Mouse (Mus musculus): Measurements from ENCODE around the gene Tbce. TPM values are rescaled to one million over a fixed set of nuclear protein-coding genes. Genes with fewer than 3 reads are reported as not detected.
"Not testable (repeated sequence)": the region's sequence is repeated elsewhere in the genome, so short reads cannot be mapped to it uniquely, and the experiment has no call there.

The Tbce gene
- polyA plus RNA-seq, 1 experiment from 2014 or later: 60.3 TPM

DNA sequence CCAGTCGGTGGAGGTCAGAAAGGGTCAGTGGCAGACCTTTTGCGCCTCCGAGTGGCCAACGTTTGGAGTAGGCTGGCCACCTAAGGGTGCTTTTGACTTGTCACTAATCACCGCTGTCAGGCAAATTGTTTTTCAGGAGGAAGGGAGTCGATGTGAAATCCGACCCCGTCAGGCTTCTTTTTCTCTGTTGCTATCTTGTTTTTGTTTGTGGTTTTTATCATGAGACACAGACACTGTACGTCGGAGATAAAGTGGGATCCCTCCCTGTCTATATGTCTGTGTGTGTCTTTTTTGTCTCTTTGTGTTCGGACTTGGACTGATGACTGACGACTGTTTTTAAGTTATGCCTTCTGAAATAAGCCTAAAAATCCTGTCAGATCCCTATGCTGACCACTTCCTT, 18.0 kb downstream of the Tbce start:
- not testable (repeated sequence) for H3K27ac ChIP-seq; H3K27me3 ChIP-seq (ENCODE audit: insufficient read depth, poor library complexity, severe bottlenecking); H3K4me3 ChIP-seq; DNase-seq (ENCODE audit: low spot score); H3K9me3 ChIP-seq; H3K4me1 ChIP-seq (replicated peaks)
- WGBS: 84% methylated on average over 12 of the region's 12 CpGs
- H3K36me3 ChIP-seq: peaks cover 39% of the 10 kb centered on the region

DNA sequence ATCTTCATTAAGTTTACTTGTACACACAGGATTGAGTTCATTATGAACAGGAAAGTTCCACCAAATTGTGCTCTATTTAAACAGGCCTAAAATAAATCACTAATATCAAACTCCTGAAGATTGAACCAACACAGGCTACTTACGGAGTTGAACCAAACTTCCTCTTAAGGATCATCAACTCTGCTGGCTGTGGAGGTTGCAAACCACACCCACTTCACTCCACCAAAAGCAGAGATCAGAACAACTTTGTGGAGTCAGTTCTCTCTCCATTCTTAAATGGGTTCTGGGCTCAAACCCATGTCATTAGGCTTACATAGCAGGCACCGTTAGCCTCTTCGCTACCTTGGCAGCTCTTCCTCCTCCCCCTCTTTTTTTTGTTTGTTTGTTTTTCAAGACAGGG, 20.6 kb downstream of the Tbce start:
- WGBS: 94% methylated on average over 3 of the region's 3 CpGs
- H3K4me3 ChIP-seq: no peak overlapping the region
- H3K27ac ChIP-seq: no peak overlapping the region
- H3K36me3 ChIP-seq: peaks cover 44% of the 10 kb centered on the region
- no peak for DNase-seq (ENCODE audit: low spot score)
- no peaks in the 10 kb centered on the region for H3K9me3 ChIP-seq
- no peaks in the 10 kb centered on the region for H3K27me3 ChIP-seq (ENCODE audit: insufficient read depth, poor library complexity, severe bottlenecking)
- H3K4me1 ChIP-seq (replicated peaks): no peaks in the 10 kb centered on the region

DNA sequence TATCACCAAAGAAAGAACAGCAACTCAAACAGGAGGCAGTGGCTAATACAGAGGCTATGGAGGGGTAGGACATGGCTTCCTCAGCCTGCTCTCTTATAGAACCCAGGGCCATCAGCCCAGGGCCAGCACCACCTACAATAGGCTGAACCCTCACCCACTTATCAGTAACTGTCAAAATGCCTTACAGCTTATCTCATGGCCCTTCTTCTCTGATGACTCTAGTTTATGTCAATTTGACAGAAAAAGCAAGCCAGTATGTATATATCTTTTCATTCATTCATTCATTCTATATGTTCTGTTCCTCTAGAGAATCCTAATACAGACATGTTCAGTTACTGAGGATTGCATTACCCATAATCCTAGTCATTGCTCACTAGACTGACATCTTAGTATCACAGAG, 21.2 kb downstream of the Tbce start:
- Histone ChIP-seq H3K4me1 (replicated peaks) (no peaks in the 10 kb centered on the region), H3K4me3 (no peak overlapping the region), H3K27me3 (ENCODE audit: insufficient read depth, poor library complexity, severe bottlenecking) (no peaks in the 10 kb centered on the region), H3K36me3 (peaks cover 48% of the 10 kb centered on the region), H3K9me3 (no peaks in the 10 kb centered on the region), H3K27ac (no peak overlapping the region)
- no peak for DNase-seq (ENCODE audit: low spot score)

DNA sequence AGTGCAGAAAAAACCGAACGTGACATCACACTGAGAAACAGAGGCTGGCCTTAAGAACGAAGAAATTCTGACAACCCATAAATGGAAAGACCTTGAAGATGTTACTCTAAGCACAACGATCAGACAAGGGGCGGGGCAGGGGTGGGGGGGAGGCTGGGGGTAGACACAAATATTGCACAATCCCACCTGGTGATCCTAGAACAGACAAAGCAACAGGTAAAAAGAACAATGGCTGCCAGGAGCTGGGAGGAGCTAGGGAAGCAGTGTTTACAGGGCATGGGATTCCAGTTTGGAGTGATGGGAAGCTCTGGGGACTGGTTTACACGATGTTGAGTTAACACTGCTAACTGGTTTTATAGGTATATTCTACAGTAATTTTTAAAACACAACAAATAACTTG, 23.8 kb downstream of the Tbce start:
- H3K9me3 ChIP-seq: no peaks in the 10 kb centered on the region
- no peaks in the 10 kb centered on the region for H3K27me3 ChIP-seq (ENCODE audit: insufficient read depth, poor library complexity, severe bottlenecking)
- H3K27ac ChIP-seq: no peak overlapping the region
- 94% methylated on average over 6 of the region's 6 CpGs for WGBS
- no peaks in the 10 kb centered on the region for H3K4me1 ChIP-seq (replicated peaks)
- peaks cover 71% of the 10 kb centered on the region for H3K36me3 ChIP-seq
- no peak overlapping the region for H3K4me3 ChIP-seq
- DNase-seq (ENCODE audit: low spot score): no peak

DNA sequence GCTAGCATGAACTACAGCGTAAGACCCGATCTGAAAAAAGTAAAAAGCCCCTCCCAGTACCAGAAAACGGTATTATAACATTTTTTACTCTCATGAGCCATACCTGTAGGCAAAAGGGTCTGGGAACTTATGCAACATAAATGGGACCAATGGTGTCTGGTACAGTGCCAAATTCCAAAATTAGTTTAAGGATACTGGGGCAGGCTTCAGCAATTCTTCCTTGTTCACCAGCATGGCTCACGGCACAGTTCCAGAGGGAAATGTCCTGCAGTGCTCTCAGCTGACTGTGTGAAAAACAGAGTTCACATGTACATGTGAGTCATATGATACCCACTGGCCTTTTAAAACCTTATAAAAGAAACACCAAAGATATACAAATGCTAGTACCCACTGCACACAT, 24.9 kb downstream of the Tbce start:
- Histone ChIP-seq H3K4me3 (no peak overlapping the region), H3K27me3 (ENCODE audit: insufficient read depth, poor library complexity, severe bottlenecking) (no peaks in the 10 kb centered on the region), H3K36me3 (peaks cover 75% of the 10 kb centered on the region), H3K27ac (no peak overlapping the region), H3K4me1 (replicated peaks) (no peaks in the 10 kb centered on the region), H3K9me3 (no peaks in the 10 kb centered on the region)
- no peak for DNase-seq (ENCODE audit: low spot score)
- WGBS: 91% methylated on average over 4 of the region's 4 CpGs

DNA sequence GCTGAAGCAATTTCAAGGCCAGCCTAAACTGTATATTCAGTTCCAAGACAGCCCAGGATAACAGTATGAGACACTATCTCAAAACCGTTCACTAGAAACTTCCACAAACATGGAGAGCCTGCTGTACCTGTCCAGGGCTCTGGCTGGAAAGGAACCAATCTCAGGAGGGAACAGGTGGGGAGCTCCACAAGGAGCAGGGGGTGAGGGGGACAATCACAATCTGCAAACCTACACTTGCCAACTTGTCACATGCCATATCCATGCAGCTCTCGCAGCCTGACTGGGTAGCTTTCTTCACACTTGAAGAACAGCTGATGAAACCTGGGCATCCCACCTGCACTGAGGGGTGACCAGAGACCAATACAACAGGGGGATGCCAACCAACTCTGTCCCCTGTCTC, 25.4 kb downstream of the Tbce start:
- Histone ChIP-seq H3K27ac (no peak overlapping the region), H3K36me3 (peaks cover 75% of the 10 kb centered on the region), H3K27me3 (ENCODE audit: insufficient read depth, poor library complexity, severe bottlenecking) (no peaks in the 10 kb centered on the region), H3K4me3 (no peak overlapping the region), H3K4me1 (replicated peaks) (no peaks in the 10 kb centered on the region), H3K9me3 (no peaks in the 10 kb centered on the region)
- WGBS: 100% methylated on average over 2 of the region's 2 CpGs
- DNase-seq (ENCODE audit: low spot score): no peak

DNA sequence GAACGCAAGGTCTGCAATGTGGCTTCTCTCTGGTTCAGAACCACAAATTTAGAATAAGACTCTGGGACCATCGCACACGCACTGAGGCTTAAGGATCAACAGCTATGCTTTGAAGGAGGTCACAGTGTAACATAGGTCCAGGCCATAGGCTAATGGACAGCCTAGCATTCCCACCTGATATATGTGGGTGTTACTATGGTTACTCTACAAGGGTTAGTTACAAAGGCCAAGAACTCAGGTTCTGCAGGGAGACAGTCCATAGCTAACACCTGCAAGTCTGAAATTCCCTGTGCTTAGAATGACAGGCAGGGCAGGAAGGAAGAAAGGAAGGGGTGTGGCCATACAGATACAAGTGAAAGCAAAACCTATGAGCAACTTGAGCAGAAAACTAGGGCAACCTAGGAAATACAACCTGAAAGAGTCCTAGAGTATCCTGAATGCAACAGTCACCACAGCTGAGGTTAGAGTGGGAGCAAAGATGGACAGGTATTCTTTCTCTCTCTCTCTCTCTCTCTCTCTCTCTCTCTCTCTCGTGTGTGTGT, 27.9 kb downstream of the Tbce start:
- Histone ChIP-seq H3K9me3 (no peaks in the 10 kb centered on the region), H3K4me3 (no peak overlapping the region), H3K4me1 (replicated peaks) (no peaks in the 10 kb centered on the region), H3K27me3 (ENCODE audit: insufficient read depth, poor library complexity, severe bottlenecking) (no peaks in the 10 kb centered on the region), H3K36me3 (peaks cover 70% of the 10 kb centered on the region), H3K27ac (no peak overlapping the region)
- WGBS: 97% methylated on average over 4 of the region's 4 CpGs
- DNase-seq (ENCODE audit: low spot score): no peak

DNA sequence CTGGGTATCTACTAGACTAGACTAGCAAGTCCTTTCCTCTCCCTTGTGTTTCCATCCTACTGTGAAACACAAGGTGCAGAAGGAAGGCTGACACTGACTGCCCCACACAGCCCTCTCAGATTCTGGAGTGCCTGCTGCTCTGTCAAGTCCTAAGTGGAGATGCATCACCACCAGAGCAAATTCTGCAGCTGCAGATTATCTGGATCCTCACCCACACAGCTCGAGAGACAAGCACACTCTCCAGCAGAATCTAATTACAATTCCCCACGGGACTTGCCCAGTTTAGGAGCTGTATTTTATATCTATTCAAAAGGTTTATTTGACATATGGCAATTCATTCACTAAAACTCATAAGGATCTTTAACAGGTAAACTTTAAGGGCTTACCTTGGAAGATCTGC, 33.4 kb downstream of the Tbce start:
- H3K9me3 ChIP-seq: no peaks in the 10 kb centered on the region
- no peaks in the 10 kb centered on the region for H3K27me3 ChIP-seq (ENCODE audit: insufficient read depth, poor library complexity, severe bottlenecking)
- no peak for DNase-seq (ENCODE audit: low spot score)
- no peak overlapping the region for H3K27ac ChIP-seq
- WGBS: 78% methylated on average over 2 of the region's 2 CpGs
- H3K36me3 ChIP-seq: peaks cover 83% of the 10 kb centered on the region
- no peak overlapping the region for H3K4me3 ChIP-seq
- no peaks in the 10 kb centered on the region for H3K4me1 ChIP-seq (replicated peaks)

DNA sequence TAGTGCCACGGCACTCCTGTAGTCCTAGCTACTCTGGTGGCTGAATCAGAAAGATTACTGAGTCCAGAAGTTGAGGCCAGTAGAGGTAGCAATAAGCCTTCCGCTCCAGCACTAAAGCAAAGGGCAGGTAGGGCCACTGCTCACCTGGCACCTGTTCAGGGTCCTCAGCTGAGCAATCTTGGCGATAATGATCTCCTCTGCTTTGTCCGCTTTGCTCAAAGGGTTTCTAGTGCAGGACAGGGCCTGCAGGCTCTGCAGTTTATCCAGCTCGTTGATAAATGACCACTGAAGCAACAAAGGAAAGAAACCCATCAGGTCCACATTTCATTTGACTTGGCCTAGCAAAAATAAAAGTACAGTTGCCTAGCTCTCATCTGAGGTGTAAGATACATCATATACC, 34.4 kb downstream of the Tbce start:
- Histone ChIP-seq H3K27ac (no peak overlapping the region), H3K36me3 (peaks cover 89% of the 10 kb centered on the region), H3K4me1 (replicated peaks) (no peaks in the 10 kb centered on the region), H3K27me3 (ENCODE audit: insufficient read depth, poor library complexity, severe bottlenecking) (no peaks in the 10 kb centered on the region), H3K4me3 (no peak overlapping the region), H3K9me3 (no peaks in the 10 kb centered on the region)
- DNase-seq (ENCODE audit: low spot score): no peak
- 92% methylated on average over 5 of the region's 5 CpGs for WGBS

DNA sequence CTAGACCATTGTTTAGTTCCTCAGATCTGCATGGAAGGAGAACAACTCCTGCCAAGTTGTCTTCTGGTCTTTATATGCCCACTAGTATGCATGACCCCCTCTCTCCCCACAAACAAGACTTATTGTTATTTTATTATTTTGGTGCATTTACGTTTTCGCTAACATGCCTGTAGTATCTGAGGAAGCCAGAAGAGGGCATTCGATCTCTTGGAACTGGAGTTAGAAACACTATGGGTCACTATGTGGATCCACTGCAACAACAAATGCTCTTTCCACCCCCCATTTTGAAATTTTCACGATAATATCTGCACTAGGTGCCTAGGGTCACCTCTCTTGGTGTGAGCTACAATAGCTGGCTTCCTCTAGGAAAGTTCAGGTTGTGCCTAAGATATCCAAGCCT, 35.4 kb downstream of the Tbce start:
- peaks cover 90% of the 10 kb centered on the region for H3K36me3 ChIP-seq
- WGBS: 89% methylated on average over 4 of the region's 4 CpGs
- no peak overlapping the region for H3K4me3 ChIP-seq
- H3K4me1 ChIP-seq (replicated peaks): no peaks in the 10 kb centered on the region
- H3K27ac ChIP-seq: no peak overlapping the region
- no peak for DNase-seq (ENCODE audit: low spot score)
- no peaks in the 10 kb centered on the region for H3K9me3 ChIP-seq
- no peaks in the 10 kb centered on the region for H3K27me3 ChIP-seq (ENCODE audit: insufficient read depth, poor library complexity, severe bottlenecking)

DNA sequence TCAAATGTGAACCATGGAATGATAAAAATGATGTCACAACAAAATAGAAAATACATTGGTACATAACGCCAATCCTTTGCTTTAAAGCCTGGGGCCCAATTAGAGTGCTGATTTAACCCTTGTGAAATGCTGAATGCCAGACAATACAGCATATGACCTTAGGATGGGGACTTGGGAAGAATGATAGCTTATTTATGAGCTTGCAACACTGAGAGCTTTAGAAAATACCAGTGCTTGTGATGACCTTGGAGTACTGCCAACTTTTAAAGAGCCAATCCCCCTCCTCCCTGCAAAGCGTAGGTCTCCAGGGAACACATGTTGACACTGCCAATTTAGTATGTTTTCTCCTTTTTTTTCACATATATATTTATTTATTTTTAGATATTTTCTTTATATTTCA, 36.7 kb downstream of the Tbce start:
- H3K9me3 ChIP-seq: no peaks in the 10 kb centered on the region
- H3K4me1 ChIP-seq (replicated peaks): no peaks in the 10 kb centered on the region
- H3K4me3 ChIP-seq: no peak overlapping the region
- peaks cover 94% of the 10 kb centered on the region for H3K36me3 ChIP-seq
- H3K27me3 ChIP-seq (ENCODE audit: insufficient read depth, poor library complexity, severe bottlenecking): no peaks in the 10 kb centered on the region
- DNase-seq (ENCODE audit: low spot score): no peak
- 92% methylated on average over 2 of the region's 2 CpGs for WGBS
- H3K27ac ChIP-seq: no peak overlapping the region

DNA sequence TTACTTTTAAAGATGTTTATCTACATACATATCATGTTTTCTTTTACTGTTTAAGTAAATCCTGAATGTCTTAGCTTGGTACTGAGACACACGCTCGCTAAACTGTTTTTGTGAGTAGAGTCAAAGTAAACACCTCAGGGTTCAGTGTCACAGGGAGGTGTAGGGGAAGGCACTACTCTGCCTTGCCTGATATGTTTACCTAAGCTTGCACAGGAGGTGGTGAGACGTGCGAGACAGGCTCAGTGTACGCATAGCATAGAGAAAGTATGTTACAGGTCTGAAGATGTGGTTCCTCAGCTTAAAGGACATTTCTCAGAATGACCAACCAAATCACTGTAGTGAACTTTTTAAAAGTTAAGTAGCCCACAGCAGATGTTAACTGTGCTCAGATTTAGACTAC, 42.0 kb downstream of the Tbce start:
- Histone ChIP-seq H3K4me1 (replicated peaks) (no peaks in the 10 kb centered on the region), H3K36me3 (peaks cover 100% of the 10 kb centered on the region), H3K4me3 (no peak overlapping the region), H3K27ac (no peak overlapping the region), H3K27me3 (ENCODE audit: insufficient read depth, poor library complexity, severe bottlenecking) (no peaks in the 10 kb centered on the region), H3K9me3 (no peaks in the 10 kb centered on the region)
- WGBS: 92% methylated on average over 5 of the region's 5 CpGs
- no peak for DNase-seq (ENCODE audit: low spot score)

DNA sequence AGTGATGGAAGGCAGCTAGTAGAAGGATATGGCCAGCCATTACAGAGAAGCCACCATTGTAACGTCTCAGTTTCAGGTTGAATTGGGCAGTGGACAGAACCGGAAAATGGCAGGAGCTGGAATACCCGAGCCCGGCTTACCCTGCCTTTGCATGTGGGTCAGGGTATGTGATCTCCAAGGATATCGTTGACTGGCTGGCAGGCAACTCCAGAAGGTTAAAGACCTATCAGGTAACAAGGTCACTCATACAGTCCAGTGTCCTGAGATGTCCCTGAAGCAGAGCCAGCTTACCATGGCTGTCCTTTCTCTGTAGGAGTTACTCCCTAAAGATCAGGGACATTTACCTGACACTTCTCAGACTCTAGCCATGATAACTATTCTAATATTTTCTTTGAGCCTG, 44.4 kb downstream of the Tbce start:
- no peaks in the 10 kb centered on the region for H3K4me1 ChIP-seq (replicated peaks)
- DNase-seq (ENCODE audit: low spot score): no peak
- no peak overlapping the region for H3K4me3 ChIP-seq
- H3K36me3 ChIP-seq: peaks cover 98% of the 10 kb centered on the region
- WGBS: 88% methylated on average over 5 of the region's 5 CpGs
- no peaks in the 10 kb centered on the region for H3K9me3 ChIP-seq
- H3K27me3 ChIP-seq (ENCODE audit: insufficient read depth, poor library complexity, severe bottlenecking): no peaks in the 10 kb centered on the region
- no peak overlapping the region for H3K27ac ChIP-seq

DNA sequence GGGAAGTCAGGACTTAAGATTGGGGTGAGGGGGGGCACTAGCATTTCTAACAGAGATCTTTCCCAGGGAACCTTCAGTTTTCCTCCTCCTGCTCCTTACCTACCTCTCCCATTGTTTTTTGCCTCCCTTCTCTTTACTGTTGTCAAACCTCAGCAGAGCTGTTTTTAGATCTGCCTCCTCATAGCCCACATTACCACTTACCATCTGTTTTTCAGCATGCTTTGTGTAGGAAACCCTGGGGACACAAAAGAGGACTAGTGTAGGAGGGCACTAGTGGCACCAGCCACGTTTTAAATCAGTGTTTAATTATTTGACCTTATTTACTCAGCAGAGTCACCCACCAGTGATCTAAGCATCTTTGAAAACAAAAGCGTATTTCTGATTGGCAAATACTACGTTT, 46.4 kb downstream of the Tbce start:
- no peak overlapping the region for H3K27ac ChIP-seq
- H3K36me3 ChIP-seq: peaks cover 89% of the 10 kb centered on the region
- H3K4me3 ChIP-seq: no peak overlapping the region
- no peak for DNase-seq (ENCODE audit: low spot score)
- H3K9me3 ChIP-seq: no peaks in the 10 kb centered on the region
- H3K4me1 ChIP-seq (replicated peaks): no peaks in the 10 kb centered on the region
- WGBS: 77% methylated on average over 3 of the region's 3 CpGs
- no peaks in the 10 kb centered on the region for H3K27me3 ChIP-seq (ENCODE audit: insufficient read depth, poor library complexity, severe bottlenecking)

Measured in hindbrain, embryonic 10.5 days (tissue).